Mouse (Mus musculus): ENCODE data around the gene Sf3a1.

The Sf3a1 gene

DNA sequence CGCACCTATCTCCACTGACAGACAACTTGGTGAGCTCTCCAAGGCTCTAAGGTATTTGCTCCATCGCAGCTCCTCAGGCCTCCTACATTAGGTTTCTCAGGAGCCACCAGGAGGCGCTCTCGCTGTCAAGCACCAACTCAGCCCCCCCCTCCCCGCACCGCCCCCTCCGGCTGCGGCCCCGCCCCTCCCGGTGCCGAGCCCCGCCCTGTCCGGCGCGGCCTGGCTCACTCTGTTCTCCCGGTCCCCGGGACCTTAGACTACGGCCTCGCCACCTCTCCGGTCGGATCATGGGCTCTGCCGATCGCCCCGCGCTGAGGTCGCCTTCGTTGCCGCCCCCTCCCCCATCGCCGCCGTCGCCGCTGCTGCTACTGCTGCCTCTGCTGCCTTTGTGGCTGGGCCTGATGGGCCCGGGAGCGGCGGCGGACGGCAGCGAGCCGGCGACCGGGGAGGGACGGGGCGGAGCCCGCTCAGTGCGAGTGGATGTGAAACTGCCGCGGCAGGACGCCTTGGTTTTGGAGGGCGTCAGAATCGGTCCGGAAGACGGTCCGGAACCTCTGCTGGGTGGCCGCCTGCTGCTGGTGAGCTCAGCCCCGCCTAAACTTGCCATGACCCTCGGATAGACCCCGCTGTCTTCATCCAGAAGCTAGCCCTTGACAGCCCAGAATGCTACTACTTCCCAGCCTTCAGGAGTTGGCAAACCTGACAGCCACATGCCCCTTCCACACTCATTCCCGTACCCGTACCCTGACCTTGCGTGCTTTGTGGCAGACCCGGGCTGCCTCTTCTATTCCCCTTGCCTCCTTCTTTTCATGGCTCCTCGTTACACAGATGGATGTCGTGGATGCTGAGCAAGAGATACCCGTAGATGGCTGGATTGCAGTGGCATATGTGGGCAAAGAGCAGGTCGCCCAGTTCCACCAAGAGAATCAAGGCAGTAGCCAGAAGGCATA lies 24.9 kb upstream of the Sf3a1 start, which contains the start of gene Rnf215:
Gene Rnf215 (plus strand): TSS at position 217 of the 950 bp plus-strand sequence.
- intact Hi-C loops (cut with DNase I): loop anchor here (2.0 kb wide), 1 partner anchor 86 kb away; no protein-coding TSS in a partner anchor

DNA sequence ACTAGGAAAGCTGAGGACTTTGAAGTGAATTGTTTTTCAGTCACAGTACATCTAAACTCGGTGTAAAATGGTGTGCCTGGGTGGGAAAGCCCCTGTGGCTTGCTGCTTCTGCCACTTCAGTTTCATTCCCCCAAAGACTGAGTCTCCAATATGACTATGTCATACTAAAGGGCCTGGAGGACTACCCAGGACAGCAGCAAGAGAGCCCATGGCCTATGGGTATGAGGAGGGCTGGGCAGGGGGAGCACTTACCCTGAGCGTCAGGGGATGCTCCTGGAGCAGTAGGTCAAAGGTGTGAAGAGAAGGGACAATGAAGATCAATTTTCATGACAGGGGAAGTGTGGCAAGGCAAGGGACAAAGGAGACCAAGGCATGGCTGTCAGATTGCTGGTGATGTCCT lies 21.2 kb upstream of the Sf3a1 start:
- intact Hi-C loops (cut with DNase I): no loop called here

DNA sequence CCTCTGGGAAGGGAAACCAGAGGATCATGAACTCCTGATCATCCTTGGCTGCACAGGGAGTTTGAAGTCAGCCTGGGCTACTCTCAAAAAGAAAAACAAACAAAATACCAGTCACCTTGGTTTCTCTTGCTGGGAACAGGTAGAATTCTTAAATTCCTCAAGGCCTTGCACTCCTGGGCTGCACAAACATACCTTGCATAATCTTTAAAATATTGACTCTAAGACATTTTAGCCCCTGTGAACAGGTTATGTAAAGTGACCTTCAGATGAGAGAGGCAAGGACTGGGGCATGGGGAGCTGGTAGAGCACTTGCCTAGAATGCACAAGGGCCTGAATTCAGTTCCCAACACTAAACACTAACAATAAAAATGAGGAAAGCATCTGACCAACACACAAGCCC lies 18.6 kb upstream of the Sf3a1 start:
- intact Hi-C loops (cut with DNase I): no loop called here

DNA sequence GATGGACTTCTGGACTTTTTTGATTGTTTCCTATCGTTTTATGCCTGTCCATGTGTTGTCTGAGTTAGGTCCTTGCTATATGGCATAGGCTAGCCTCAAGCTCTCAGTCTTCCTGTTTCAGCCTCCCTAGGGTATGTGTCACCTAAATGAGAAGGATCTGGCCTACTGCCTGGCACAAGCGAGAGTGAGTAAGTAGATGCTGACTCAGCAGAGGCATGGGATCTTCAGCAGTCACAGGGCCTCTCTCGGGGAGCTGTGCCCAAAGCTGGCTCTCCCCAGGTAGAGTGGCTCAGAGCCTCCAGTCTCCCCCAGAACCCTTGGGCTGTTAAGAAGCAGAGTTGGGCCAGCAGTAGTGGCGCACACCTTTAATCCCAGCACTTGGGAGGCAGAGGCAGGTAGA lies 17.8 kb upstream of the Sf3a1 start:
- intact Hi-C loops (cut with DNase I): no loop called here

DNA sequence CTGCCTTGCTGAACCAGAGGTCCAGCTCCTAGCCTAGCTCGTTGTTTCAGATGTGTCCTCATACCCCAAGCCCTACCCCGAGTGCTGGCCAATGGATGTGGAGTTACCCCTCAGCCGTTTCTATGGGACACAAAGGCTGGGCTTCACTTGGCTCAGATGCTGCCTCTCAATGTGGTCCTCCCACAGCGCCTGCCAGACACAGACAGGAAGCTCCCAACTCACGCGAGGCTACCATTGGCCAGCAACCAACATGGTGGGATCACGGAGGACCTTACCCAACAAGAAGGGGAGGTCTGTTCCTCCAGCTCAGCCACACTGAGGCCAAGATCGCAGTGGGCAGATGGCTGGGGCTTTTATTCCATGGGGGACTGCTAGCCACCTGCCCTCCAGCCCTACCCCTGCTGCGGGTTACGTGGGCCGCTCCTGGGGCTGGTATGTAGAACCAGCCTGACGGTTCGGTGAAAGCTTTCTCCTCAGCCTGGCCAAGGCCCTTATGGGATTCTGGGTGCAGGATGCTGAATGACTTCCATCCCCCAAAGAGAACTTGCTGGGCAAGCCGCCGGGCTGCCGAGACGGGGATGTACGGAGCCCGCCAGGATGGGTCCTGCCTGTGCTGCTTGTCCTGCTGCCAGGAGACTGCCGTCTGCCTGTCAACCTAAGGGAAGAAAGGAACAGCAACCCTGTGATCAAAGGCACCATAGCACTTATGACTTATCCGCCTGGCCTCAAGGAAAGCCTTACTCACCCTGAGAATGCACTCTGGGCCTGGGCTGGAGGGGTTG lies 16.7 kb upstream of the Sf3a1 start:
- intact Hi-C loops (cut with DNase I): no loop called here

DNA sequence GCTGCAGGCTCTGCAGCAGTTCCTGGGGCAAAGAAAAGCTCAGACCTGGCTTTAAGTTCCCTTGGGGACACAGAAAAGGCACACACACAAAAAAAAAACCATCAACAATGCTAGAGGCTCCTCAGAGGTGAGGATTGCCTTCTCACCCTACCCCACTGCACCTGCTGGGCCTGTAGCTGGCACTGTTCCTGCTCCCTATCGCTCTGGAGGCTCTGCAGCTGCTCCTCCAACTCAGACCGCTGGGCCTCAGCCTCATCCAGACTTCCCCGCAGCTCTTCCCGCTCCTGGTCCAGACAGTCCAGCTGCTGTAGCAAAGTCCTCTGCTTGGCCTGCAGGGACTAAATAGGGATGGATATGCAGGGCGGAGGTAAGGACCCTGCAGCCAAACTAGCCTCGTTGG lies 13.8 kb upstream of the Sf3a1 start:
- intact Hi-C loops (cut with DNase I): no loop called here

DNA sequence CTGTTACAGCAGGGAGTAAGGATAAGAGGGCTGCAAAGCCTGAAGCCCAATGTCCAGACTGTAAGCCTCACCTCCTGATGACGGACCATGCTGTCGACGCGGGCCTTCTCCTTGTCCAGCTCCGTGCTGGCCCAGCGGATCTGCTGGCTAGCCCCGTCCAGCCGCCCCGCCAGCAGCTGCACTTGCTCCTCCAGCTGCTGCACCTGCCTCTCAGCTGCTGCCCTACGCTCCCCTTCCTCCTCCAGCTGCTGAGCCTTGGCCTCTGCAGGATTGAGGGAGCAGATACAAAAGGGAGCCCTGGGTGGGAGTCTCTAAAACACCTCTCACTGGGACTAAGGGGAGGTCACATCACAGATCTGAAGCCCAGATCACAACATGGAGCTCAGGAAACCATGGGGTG lies 13.1 kb upstream of the Sf3a1 start:
- intact Hi-C loops (cut with DNase I): no loop called here

DNA sequence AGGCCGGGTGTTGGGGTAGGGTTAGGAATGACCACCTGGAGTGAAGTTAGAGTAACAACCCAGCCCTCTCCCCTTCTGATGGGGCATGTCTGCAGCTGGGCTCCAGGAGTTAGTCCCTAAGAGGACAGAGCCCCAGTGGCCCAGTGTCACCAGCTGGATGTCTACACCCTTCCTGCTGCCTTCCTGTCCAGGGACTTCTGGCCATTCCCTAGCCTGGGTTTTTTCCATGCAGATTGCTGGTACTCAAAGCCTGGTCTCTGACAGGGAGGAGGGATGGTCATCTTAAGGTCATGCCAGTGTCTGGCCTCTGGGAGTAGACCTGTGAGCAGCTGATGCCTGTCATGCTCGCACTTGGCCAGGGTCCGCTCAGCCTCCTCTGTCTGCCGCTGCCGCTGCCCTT lies 12.0 kb upstream of the Sf3a1 start:
- intact Hi-C loops (cut with DNase I): no loop called here

DNA sequence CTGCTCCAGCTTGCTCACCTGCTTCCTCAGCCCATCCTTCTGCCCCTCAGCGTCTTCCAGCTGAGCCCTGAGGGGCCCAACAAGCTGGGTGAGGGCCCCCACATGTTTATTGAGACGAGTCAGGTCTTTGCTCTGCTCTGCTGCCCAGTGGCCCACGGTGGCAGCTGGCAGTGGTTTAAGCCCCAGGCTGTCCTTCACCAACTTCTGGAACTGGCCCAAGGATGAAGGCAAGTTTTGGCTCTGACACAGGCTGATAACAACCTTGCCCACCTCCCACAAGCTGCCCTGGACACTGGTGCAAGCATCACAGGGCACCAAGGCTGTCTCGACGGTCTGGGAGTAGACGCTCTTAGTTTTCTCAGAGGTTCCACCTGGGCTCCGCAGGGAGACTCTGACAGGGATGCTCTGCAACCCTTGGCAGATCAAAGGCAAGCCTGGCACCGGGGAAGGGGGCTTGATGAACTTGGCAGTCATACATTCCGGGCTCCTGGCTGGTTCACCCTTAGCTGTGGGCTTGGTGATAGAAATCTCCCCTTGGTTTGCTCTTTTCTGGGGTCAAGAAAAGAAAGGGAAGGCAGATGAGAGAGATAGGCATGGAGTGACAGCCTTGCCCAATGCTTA lies 11.5 kb upstream of the Sf3a1 start:
- intact Hi-C loops (cut with DNase I): no loop called here

DNA sequence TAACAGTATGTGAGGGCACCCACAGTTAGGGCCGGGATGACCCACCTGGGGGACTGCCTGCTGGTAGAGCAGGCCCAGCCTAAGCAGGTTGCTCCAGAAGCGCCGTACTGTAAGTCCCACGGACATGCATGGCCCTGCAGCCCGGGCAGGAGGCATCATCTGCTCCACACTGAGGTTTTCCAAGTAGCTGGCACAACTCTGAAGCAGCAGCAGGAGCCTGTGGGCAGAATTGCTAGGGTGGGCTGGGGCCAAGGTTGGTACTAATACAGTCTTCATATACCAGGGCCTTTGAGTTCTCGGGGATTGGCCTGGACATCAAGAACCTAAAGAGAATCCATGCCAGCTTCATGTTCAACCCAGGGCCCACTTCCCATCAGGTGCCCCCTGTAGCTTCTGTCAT lies 10.3 kb upstream of the Sf3a1 start:
- intact Hi-C loops (cut with DNase I): no loop called here

DNA sequence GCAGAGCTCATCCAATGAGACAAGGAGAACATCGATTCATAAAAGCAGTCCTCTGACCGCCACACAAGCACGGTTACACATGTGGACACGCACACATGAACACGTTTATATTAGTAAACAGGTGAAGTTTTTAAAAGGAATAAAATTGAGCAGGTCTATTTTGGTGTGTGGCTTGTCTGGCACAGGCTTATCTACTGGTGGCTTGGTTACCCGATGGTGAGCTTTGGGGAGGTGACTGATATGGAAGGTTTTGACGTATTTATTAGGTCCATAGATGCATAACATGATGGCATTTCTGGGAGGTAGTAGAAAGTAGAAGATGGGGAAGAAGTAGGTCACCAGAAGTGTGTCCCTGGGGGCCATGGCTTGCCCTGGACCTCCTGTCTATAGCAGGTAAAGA lies 6.5 kb upstream of the Sf3a1 start:
- intact Hi-C loops (cut with DNase I): no loop called here

DNA sequence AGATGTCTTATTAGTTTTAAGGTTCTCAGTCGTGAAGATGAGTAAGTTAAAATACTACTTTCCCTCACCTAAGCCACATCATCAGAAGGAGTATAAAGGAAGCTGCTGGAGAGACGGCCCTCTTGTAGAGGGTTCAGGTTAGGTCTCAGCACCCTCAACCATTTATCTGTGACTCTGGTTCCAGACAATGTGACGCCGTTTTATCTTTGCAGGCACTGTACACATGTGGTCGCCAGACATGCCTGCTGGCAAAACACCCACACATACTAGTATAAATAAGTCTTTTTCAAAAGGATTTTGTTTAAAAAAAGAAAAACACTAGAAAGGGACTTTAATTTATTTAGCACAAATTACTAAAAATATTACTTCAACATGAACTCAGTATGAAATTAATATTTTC lies 4.5 kb upstream of the Sf3a1 start:
- intact Hi-C loops (cut with DNase I): no loop called here

DNA sequence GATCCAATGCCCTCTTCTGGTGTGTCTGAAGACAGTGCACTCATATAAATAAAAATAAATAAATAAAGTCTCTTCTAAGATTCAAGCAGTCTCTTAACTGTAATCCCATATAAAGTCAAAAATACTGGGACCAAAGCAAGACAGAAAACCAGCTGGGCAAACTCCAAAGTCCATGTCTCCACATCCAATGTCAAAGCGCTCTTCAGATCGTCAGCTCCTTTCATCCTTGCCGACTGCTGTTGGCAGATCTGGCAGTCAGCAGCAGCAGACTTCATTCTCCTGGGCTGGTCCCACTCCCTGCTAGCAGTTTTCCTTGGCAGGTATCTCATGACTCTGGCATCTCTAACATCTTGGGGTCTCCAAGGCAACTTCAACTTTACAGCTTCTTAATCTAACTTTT lies 1.5 kb upstream of the Sf3a1 start:
- intact Hi-C loops (cut with DNase I): no loop called here

DNA sequence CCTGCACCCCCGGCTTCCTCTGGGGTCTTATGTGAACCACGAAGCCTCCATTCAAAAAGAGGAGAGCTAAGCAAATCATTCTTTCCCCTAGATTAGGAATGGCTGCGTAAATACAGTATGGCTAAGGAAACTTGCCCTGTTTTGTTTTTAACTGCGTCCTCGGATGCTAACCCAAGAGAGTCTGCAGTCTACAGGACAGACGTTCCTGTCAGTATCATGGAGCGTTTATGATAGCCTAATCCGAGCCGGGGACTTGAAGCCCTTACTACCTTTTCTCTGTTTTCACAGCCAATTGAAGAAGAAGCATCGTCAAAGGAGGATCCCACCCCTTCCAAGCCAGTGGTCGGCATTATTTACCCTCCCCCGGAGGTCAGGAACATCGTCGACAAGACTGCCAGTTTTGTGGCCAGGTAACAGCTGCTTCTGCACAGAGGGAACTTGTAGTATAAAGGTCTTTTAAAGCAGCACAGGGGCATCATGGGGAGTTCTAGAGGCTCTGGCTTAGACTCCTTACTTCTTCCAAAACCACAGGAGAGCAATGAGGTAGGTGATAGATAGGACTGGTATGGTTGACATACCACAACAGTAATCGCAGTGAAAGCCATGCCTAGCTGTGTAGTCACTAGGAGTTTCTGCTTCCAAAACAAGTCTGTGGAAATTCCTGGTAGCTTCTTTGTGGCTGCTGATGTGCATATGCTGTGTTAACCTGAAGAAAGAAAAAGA lies 769 bp downstream of the Sf3a1 start:
- intact Hi-C loops (cut with DNase I): loop anchor here (10.0 kb wide), 1 partner anchor 54 kb away; the partner anchor contains the start of gene Castor1

DNA sequence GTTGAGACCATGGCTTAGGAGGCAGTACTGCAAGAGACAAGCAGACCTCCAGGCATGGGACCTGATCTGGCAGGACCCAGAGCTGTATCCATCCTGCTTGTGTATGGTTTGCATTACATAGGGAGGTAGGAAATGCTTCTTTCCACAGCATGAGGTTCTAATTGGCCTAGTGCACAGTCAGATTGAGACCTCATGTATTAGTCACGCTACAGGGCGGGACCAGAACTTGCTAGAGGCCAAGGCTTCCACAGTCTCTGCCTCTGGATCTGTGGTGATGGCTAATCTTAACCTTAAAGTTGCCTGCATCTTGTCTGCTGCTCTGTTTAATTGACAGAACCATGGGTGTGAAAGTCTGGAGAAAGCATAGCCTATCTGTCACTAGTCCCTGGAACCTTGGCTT lies 4.6 kb downstream of the Sf3a1 start:
- intact Hi-C loops (cut with DNase I): loop anchor here (10.0 kb wide), 1 partner anchor 50 kb away; the partner anchor contains the start of gene Castor1

DNA sequence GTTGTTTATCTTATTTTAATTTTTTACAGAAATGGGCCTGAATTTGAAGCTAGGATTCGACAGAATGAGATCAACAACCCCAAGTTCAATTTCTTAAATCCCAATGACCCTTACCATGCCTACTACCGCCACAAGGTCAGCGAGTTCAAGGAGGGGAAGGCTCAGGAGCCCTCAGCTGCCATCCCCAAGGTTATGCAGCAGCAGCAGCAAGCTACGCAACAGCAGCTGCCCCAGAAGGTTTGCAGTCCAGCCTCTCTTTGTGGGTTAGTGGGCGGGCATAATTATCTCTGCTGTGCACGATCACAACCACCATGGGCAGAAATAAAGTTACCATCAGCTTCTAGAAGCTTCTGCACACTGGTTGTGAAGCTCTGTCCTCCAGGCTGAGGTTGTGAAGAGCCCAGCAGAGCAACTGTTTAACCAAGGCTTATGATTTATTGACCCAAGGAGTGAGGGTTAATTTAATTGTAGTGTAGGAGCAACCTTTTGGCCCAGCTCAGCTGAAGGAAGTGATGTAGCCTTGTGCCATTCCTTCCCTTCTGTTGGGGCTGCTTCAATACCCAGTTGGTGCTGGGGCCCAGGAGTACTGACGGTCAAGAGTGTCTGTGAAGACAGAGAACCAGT lies 6.4 kb downstream of the Sf3a1 start:
- intact Hi-C loops (cut with DNase I): loop anchor here (10.0 kb wide), 1 partner anchor 48 kb away; the partner anchor contains the start of gene Castor1

DNA sequence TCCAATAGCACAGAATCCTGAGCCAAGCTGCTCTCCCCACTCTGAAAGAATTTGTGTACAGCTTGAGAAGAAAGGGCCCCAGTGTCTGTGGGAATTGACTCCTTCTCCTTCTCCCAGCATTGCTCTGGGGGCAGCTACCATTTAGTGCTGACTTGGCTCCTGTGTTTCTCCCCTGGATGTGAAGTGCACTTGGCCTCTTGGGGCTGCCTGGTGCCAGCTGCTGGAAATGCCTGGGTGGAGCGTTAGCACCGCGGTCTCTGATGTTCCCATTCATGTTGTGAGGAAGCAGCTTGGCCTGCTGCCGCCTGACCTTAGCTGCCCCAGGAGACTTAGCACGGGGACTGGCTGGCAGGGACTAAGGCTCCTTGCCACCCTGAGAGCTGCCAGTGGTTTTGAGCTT lies 14.4 kb downstream of the Sf3a1 start:
- intact Hi-C loops (cut with DNase I): no loop called here

DNA sequence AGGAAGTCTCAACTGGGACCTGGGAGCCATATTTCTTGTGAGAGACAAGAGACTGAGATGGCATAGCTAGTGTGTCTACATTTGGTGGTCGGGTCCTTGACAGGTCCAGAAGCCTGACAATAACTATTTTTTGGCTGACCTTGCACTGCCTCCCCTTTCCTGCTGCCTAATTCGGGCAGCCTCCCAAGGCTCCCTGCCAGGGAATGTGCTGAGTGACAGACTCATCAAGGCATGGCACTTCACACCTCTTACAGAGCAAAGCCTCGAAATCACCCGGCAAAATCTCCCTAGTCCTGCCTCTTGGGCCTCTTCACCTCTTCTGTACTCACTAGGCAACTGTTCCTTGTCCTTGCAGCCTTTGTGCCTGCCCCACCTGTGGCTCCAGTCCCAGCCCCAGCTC lies 17.6 kb downstream of the Sf3a1 start:
- intact Hi-C loops (cut with DNase I): no loop called here

DNA sequence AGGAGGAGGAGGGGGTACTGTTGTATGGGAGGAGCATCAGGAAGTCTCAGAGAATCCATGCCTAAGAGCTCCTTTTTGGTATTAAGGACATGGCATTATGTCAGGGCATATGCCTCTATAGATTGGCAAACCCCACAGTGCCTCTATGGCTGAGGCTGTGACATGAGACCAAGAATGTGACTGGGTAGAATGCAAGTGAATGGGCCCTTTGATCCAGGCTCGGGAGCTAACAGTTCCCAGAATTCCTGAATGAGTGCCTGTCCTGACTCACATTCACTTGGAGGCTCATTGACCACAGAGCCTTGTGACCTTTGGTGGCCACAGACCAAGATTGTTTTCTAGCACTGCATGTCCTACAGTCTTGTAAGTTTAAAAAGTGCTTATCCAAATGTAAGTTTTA lies 21.9 kb downstream of the Sf3a1 start:
- intact Hi-C loops (cut with DNase I): no loop called here

DNA sequence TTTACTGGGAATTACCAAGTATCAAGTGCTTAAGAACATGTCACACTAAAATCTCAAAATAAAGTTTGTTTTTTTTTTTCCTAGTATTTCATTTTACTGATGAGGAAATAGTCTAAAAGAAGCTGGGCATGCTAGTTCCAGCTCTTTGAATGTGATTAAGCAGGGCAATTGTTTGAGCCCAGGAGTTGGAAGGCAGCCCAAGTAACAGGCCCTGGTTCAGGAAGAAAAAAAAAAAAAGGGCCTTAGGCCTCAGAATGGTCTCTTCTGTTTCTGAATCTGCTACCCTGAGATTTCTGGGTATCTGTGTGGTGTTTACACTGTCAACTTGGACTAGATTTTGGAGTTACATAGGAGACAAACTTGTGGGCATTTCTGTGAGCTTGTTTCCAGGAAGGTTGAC lies 23.4 kb downstream of the Sf3a1 start:
- intact Hi-C loops (cut with DNase I): no loop called here
